Mouse (Mus musculus): Measurements from ENCODE around the gene Iqsec3. TPM values are rescaled to one million over a fixed set of nuclear protein-coding genes. Genes with fewer than 3 reads are reported as not detected.

The Iqsec3 gene
- not detected for polyA plus RNA-seq (2017; shearing (Covaris generic))

DNA sequence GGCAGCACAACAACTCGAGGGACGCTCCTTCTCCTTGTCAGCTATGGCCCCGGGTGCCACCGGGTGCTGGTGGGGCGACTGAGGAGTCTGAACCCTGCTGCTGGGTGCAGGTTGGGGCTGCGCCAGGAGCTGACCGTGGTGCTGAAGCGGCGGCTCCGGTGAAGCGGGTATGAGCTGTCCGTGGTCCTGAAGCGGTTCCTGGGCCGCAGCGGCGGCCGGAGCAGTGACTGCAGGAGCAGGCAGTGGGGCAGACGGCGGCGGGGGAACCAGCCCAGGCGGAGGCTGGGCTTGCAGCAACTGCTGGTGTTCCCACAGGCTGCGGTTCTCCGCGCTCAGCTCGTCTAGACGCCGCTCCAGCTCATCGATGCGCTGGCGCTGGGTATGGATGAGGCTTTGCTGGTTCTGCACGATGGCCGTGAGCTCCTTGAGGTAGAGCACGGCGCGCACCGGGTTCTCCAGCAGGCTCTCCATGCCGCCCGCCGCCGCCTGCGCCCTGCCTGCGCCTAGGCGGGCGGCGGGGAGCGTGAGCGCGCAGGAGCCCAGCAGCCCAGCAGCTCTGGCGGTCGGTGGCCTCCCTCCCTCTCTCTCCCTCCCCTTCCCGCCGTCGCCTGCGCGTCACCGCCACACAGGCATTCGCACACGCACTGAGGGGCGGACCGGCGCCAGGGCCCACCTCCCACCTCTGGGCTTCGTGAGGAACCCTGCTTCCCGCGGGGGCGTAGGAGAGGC, at the start of gene Iqsec3:
Gene Iqsec3 (minus strand): TSS at position 586 of the 729 bp plus-strand sequence.

DNA sequence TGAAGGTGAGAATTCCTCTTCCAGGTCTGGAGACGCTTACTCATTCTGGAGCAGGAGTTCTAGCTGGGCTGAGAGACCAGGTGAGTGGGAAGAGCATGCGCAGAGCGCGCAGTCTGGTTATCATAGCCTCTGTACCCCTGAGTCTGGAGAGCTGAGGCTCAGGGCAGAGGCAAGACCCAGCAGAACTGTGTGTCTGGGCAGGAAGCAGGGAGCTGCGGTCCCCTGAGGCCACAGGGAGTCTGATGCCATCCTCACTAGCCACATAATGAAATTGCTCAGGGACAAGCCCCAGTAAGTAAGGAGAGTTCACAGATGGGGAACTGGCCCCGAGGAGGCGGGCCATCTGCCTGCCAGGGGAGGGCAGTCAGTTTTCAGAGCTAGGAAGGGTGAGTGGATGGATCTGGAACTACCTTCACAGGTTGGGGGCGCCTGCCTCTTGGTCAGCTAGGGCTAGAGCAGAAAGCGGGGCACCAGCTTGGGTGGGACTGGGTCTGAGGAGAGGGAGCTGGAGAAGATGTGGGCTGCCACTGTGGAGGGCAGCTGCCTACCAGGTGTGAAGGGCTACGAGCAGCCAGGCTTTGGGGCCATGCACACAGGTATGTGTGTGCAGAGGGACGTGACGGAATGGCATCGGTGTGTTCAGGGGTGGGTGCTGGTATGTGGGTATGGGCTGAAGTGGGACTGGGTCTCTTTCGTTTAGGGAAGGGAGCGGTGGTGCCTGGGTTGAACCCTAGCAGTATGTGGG, 130.3 kb downstream of the Iqsec3 start, which contains the start of gene Slc6a12:
Gene Slc6a12 (plus strand): TSS at position 51 of the 745 bp plus-strand sequence.

Other genes starting within 250 kb of the Iqsec3 start
- gene Usp18, start 227.8 kb downstream of the Iqsec3 start, polyA plus RNA-seq (2017; shearing (Covaris generic)) = 40.0 TPM
- gene Slc6a13, start 173.5 kb downstream of the Iqsec3 start, polyA plus RNA-seq (2017; shearing (Covaris generic)) = not detected
- not detected for gene Slc6a12, start 130.6 kb downstream of the Iqsec3 start, polyA plus RNA-seq (2017; shearing (Covaris generic))
- gene A2m, start 161.7 kb upstream of the Iqsec3 start, polyA plus RNA-seq (2017; shearing (Covaris generic)) = not detected

All from effector memory CD4-positive, alpha-beta T cell, adult 5 months (primary cell).